Mouse (Mus musculus) heart, embryonic 10.5 days (tissue): ENCODE results near the gene Tmem79. TPM values are rescaled to one million over a fixed set of nuclear protein-coding genes. Genes with fewer than 3 reads are reported as not detected.
"Not testable (repeated sequence)": the region's sequence is repeated elsewhere in the genome, so short reads cannot be mapped to it uniquely, and the experiment has no call there.

ENCODE experiments used
- DNase-seq: peaks from one replicate; pipeline ENCODE4 v3.0.0-alpha.2; 2017; ENCODE audit warnings: low spot score
- H3K27ac ChIP-seq: fragments of 300-500 bp; sonication (generic); 2 replicates; pipeline ENCODE4 v1.5.1; 2016; ENCODE audit warnings: mild to moderate bottlenecking
- H3K27me3 ChIP-seq: fragments of 300-500 bp; sonication (generic); 2 replicates; pipeline ENCODE4 v1.6.1; 2016; ENCODE audit warnings: mild to moderate bottlenecking; ENCODE audit not compliant: poor library complexity, insufficient read depth, severe bottlenecking
- H3K36me3 ChIP-seq: fragments of 300-500 bp; sonication (generic); 2 replicates; pipeline ENCODE4 v1.6.1; 2016; ENCODE audit warnings: mild to moderate bottlenecking, moderate library complexity
- H3K4me1 ChIP-seq: fragments of 300-500 bp; sonication (generic); 2 replicates; pipeline ENCODE4 v1.6.1; 2016; ENCODE audit warnings: mild to moderate bottlenecking
- H3K4me3 ChIP-seq: fragments of 300-500 bp; sonication (generic); 2 replicates; pipeline ENCODE4 v1.5.1; 2016; ENCODE audit warnings: mild to moderate bottlenecking, moderate library complexity
- H3K9me3 ChIP-seq: fragments of 300-500 bp; sonication (generic); 2 replicates; pipeline ENCODE4 v1.6.1; 2016; ENCODE audit warnings: mild to moderate bottlenecking, moderate library complexity
- WGBS: fragments of 180-500 bp; shearing (Covaris S2); methylation state at CpG from one replicate; pipeline ENCODE4 v1.1.7; 2016; 5-methylcytosine and 5-hydroxymethylcytosine counted together
- polyA plus RNA-seq: library from polyadenylated mRNA; unstranded; fragments of >200 nt; fragmentation: Nextera tagmentation; extraction: Ambion mirVana; gene quantifications from 2 replicates; pipeline ENCODE4 v1.2.1, GENCODE M21; 2016

The Tmem79 gene
- polyA plus RNA-seq, 1 experiment from 2014 or later = 2.6 TPM

GRCm38 (mm10) chr3:88337367-88338020, 1.5 kb upstream of the Tmem79 start:
- Histone ChIP-seq H3K4me3 (peak overlapping the region; percentile 75), H3K27ac (peak overlapping the region; percentile 98), H3K4me1 (peaks cover 36% of the 10 kb centered on the region), H3K27me3 (peaks cover 7% of the 10 kb centered on the region), H3K9me3 (no peaks in the 10 kb centered on the region), H3K36me3 (peaks cover 19% of the 10 kb centered on the region)
- WGBS = 63% methylated on average over 11 of the region's 11 CpGs
- DNase-seq = peak; percentile 84

DNA sequence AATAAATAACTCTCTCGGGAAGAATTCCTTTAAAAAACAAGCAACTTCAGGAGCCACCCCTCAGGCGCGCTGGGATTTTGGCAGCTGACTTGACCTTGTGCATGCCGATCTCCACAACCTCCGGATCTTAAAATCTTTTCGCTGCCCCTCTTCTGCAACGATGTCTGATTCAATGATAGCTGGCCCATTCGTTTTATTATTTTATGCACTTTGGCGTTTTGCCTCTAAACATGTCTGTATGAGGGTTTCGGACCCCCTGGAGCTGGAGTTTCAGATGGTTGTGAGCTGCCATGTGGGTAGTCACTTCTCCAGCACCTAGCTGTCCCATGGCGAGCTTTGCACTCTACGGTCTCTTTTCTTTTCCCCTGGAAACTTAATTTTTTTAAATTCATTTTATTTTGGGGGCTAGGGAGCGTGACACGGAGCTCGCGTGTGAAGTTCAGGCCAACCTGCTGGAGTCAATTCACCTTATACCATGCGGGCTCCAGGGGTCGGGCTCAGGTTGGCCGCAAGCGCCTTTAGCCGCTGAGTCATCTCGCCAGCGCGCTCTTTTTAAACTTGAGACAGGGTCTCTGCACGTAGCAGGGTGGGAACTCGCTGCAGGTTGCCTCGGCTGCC, 403 bp downstream of the Tmem79 start:
- peak overlapping the region; percentile 75 for H3K4me3 ChIP-seq
- H3K4me1 ChIP-seq = peaks cover 36% of the 10 kb centered on the region
- H3K9me3 ChIP-seq = no peaks in the 10 kb centered on the region
- peaks cover 5% of the 10 kb centered on the region; the same call in 1 of the 2 replicates for H3K36me3 ChIP-seq
- peaks cover 10% of the 10 kb centered on the region for H3K27me3 ChIP-seq
- H3K27ac ChIP-seq = peak overlapping the region; percentile 98
- WGBS = 2% methylated on average over 27 of the region's 27 CpGs
- no peak for DNase-seq

- peaks cover 10% of the 10 kb centered on the region for H3K27me3 ChIP-seq
- WGBS = 36% methylated on average over 3 of the region's 3 CpGs
- H3K27ac ChIP-seq = peak overlapping the region; percentile 98
Observed at GRCm38 (mm10) chr3:88334902-88335435, 979 bp downstream of the Tmem79 start.

GRCm38 (mm10) chr3:88334029-88334658, 1.8 kb downstream of the Tmem79 start:
- DNase-seq = no peak
- H3K9me3 ChIP-seq = no peaks in the 10 kb centered on the region
- H3K4me1 ChIP-seq = peaks cover 37% of the 10 kb centered on the region
- peaks cover 16% of the 10 kb centered on the region for H3K36me3 ChIP-seq
- peaks cover 10% of the 10 kb centered on the region for H3K27me3 ChIP-seq
- H3K4me3 ChIP-seq = peak overlapping the region; percentile 8; the same call in 1 of the 2 replicates
- WGBS = 47% methylated on average over 12 of the region's 12 CpGs
- H3K27ac ChIP-seq = peak overlapping the region; percentile 56; the same call in 1 of the 2 replicates

More at GRCm38 (mm10) chr3:88334902-88335435, 979 bp downstream of the Tmem79 start:
- no peak for DNase-seq
- peak overlapping the region; percentile 75 for H3K4me3 ChIP-seq
- no peaks in the 10 kb centered on the region for H3K9me3 ChIP-seq
- peaks cover 8% of the 10 kb centered on the region; the same call in 1 of the 2 replicates for H3K36me3 ChIP-seq
- H3K4me1 ChIP-seq = peaks cover 36% of the 10 kb centered on the region

DNA sequence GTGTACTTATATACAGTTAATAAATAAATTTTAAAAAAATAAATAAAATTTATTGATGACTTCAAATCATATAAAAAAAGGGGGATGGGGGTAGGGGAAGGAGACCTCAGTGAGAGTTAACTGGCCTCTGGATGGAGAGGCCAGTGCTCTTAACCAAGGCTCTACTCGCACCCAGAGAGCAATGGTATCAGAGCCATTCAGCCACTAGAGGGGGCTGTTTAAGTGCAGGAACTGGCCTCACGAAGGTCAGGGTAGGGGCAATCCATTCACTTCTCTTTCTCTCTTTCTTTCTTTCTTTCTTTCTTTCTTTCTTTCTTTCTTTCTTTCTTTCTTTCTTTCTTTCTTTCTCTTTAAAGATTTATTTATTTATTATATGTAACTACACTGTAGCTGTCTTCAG, 4.7 kb downstream of the Tmem79 start:
- no peak for DNase-seq
- H3K4me1 ChIP-seq = peaks cover 25% of the 10 kb centered on the region
- no peak overlapping the region for H3K27ac ChIP-seq
- 28% methylated on average over 2 of the region's 2 CpGs for WGBS
- peaks cover 10% of the 10 kb centered on the region for H3K27me3 ChIP-seq
- no peaks in the 10 kb centered on the region for H3K9me3 ChIP-seq
- no peak overlapping the region for H3K4me3 ChIP-seq
- peaks cover 37% of the 10 kb centered on the region for H3K36me3 ChIP-seq

- H3K36me3 ChIP-seq = peaks cover 38% of the 10 kb centered on the region
- no peak overlapping the region for H3K4me3 ChIP-seq
- H3K4me1 ChIP-seq = peaks cover 22% of the 10 kb centered on the region
- no peak for DNase-seq
- H3K9me3 ChIP-seq = no peaks in the 10 kb centered on the region
- WGBS = 78% methylated on average over 5 of the region's 5 CpGs
- H3K27ac ChIP-seq = no peak overlapping the region
- H3K27me3 ChIP-seq = peaks cover 10% of the 10 kb centered on the region
Observed at GRCm38 (mm10) chr3:88328956-88329355, 7.0 kb downstream of the Tmem79 start.

DNA sequence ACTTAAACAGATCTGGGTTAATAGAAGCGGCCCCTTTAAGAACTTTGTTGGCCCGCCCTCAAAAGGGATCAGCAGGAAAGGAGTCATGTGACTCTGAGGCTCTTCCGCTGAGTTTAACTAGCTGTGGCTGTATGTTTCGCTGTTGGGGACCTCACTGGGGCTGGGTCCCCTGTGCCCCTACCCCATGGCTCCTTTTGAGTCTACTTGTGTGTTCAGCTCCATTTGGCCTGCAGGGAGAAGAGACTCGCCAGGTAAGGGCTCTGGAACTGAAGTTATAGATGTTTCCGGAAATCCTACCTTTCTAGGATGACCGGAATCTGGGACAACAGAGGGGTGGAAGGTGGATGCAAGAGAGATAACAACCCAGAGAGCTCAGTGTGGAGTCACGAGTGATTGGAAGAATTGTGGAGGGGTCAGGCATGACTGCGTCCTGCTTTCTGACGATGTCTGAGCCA, 11.0 kb downstream of the Tmem79 start, which contains the start of gene Glmp:
Gene Glmp, plus strand, starts transcription at position 73 of the 455 bp plus-strand sequence.
- no peaks in the 10 kb centered on the region for H3K27me3 ChIP-seq
- H3K4me3 ChIP-seq = peak within 1 kb of the TSS; percentile 74
- under 1% methylated on average over 10 of the region's 10 CpGs for WGBS
- no peaks in the 10 kb centered on the region for H3K9me3 ChIP-seq
- H3K27ac ChIP-seq = peak within 1 kb of the TSS; percentile 81
- DNase-seq = peak; percentile 86
- peaks cover 13% of the 10 kb centered on the region for H3K4me1 ChIP-seq
- peaks cover 71% of the 10 kb centered on the region for H3K36me3 ChIP-seq

DNA sequence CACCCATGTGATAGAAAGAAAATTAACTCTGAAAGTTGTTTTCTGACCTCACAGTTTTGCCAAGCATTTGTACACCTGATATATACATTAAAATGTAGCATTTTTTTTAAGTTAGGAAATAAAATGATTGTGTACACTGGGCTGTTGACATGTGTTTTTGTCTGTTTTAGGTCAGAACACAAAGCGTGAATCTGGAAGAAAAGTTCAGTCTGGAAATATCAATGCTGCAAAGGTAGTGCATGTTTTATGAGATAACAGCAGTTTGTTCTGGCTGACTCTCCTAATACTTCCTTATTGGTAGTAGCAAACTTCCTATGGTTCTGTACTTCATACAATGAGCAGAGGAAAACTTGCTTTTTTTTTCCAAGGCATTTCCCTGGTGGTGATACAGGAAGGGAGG, 36.8 kb downstream of the Tmem79 start:
- Histone ChIP-seq H3K36me3 (peaks cover 56% of the 10 kb centered on the region), H3K4me1 (peaks cover 13% of the 10 kb centered on the region), H3K27ac (no peak overlapping the region), H3K9me3 (no peaks in the 10 kb centered on the region), H3K4me3 (no peak overlapping the region), H3K27me3 (no peaks in the 10 kb centered on the region)
- no peak for DNase-seq
- 81% methylated on average over 1 of the region's 1 CpGs for WGBS

DNA sequence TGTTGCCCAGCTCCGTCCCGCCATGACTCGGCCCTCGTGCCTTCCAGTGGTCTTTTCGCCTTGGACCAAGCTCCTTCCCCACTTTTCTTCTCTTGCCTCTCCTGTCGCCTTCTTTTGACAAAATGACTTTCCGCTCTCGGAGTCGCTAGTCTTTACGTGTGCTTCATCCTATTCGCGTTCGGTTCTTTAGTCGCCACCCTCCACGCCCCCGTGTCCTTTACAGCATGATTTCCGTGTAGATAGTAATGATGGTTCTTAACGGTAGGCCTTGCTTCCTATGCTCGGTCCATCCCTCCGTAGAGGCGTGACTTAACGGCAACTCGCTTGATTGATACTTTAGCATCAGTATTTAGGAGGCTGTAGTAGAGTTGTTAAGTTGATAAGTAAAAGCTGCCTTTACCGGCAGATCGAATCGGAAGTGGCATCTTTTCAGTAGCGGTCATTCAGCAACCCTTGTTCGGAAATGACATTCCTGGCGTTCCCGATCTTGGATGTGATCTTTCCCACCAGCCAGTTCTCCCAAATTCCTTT, 38.6 kb downstream of the Tmem79 start:
- Histone ChIP-seq H3K4me1 (peaks cover 13% of the 10 kb centered on the region), H3K4me3 (peak overlapping the region; percentile 82), H3K9me3 (no peaks in the 10 kb centered on the region), H3K36me3 (peaks cover 39% of the 10 kb centered on the region), H3K27me3 (no peaks in the 10 kb centered on the region), H3K27ac (peak overlapping the region; percentile 94)
- DNase-seq = no peak
- under 1% methylated on average over 30 of the region's 30 CpGs for WGBS

- no peaks in the 10 kb centered on the region for H3K27me3 ChIP-seq
- peaks cover 33% of the 10 kb centered on the region for H3K36me3 ChIP-seq
- DNase-seq = peak; percentile 99
- no peaks in the 10 kb centered on the region for H3K9me3 ChIP-seq
- peaks cover 13% of the 10 kb centered on the region for H3K4me1 ChIP-seq
- WGBS = under 1% methylated on average over 44 of the region's 44 CpGs
- peak within 1 kb of the TSS; percentile 94 for H3K27ac ChIP-seq
- H3K4me3 ChIP-seq = peak within 1 kb of the TSS; percentile 82
Observed at GRCm38 (mm10) chr3:88296561-88297318, 39.2 kb downstream of the Tmem79 start, which contains the start of the genes Tsacc and Cct3. Gene Tsacc (minus strand): TSS chr3:88296999. Gene Cct3 (plus strand): TSS chr3:88297116.

DNA sequence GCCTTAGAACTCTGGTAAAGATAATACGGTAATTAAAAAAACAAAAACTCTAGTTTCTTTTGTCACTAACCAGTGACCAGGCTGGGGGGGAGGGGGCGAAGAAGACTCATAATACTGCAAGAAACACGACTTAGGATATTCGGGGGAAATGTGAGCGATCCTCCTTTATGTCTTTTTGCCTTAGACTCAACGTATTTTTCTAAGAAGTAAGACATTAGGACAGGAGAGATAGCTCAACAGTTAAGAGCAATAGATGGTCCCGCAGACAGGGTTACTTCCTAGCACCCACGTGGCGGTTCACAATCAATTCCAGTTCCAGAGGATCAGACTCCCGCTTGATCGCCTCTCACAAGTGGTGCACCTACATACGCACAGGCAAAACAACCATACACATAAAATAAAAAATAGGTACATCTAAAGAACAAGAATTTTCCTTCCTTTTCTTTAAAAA, 39.8 kb downstream of the Tmem79 start:
- DNase-seq = no peak
- under 1% methylated on average over 12 of the region's 12 CpGs for WGBS
- H3K4me3 ChIP-seq = peak overlapping the region; percentile 82
- peak overlapping the region; percentile 94 for H3K27ac ChIP-seq
- H3K4me1 ChIP-seq = peaks cover 13% of the 10 kb centered on the region
- no peaks in the 10 kb centered on the region for H3K9me3 ChIP-seq
- H3K27me3 ChIP-seq = no peaks in the 10 kb centered on the region
- H3K36me3 ChIP-seq = peaks cover 27% of the 10 kb centered on the region

DNA sequence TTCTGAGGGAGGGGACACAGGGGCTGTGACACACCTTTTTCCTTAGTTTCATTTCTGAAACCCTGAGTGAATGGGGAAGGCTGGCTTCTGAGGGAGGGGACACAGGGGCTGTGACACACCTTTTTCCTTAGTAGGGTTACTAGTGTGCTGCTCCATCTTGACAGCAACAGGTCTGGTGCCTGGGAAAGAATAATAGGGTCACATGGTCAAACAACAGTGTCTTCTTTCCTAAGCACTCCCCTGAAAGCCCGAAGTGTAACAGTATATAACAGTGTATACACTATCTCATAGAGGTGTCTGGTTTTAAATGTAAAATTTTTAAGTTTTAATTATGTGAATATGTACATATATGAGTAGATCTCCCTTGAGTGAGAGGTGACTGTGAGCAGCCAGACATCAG, 40.7 kb downstream of the Tmem79 start:
- 82% methylated on average over 1 of the region's 1 CpGs for WGBS
- not testable (repeated sequence) for DNase-seq, H3K27me3 ChIP-seq, H3K9me3 ChIP-seq
- Histone ChIP-seq H3K36me3 (peaks cover 18% of the 10 kb centered on the region), H3K27ac (peak overlapping the region; percentile 94), H3K4me3 (peak overlapping the region; percentile 82; the same call in 1 of the 2 replicates), H3K4me1 (peaks cover 13% of the 10 kb centered on the region)
